Mouse (Mus musculus): ENCODE data around the gene Cnnm3. TPM values are rescaled to one million over a fixed set of nuclear protein-coding genes. Genes with fewer than 3 reads are reported as not detected.

Cnnm3 gene
- total RNA-seq, 1 experiment = 28.6 TPM

- DNase-seq (ENCODE audit: low read depth, low spot score) = no peak
- Histone ChIP-seq H3K4me1 (ENCODE audit: control insufficient read depth in 2 of 2, insufficient read depth in 2 of 2, low read length in 2 of 2, poor library complexity in 1 of 2) (peaks cover 2 to 7% of the 10 kb centered on the region in 2 experiments; a peak in 1 of 4 replicates), H3K4me3 (ENCODE audit: insufficient read depth in 1 of 2, low read depth in 1 of 2, low read length in 2 of 2, poor library complexity in 1 of 2, severe bottlenecking in 1 of 2) (no peak overlapping the region), H3K9me3 (ENCODE audit: control insufficient read depth, insufficient read depth, low read depth, low read length) (no peaks in the 10 kb centered on the region), H3K27ac (ENCODE audit: insufficient read depth, low read depth, low read length, poor library complexity, severe bottlenecking) (no peak overlapping the region), H3K9ac (ENCODE audit: insufficient read depth, low read depth, low read length, poor library complexity, severe bottlenecking) (no peak overlapping the region), H3K36me3 (ENCODE audit: control insufficient read depth, insufficient read depth, low read length, poor library complexity, severe bottlenecking) (peaks cover 22% of the 10 kb centered on the region)
- TF ChIP-seq HCFC1 (IDR thresholded peaks at IDR 0.05; ENCODE audit: borderline replicate concordance, insufficient read depth, low read length) (no peak), MAFK (IDR thresholded peaks at IDR 0.05; ENCODE audit: insufficient read depth, low read depth, low read length) (no peak), ZNF384 (IDR thresholded peaks at IDR 0.05; ENCODE audit: low read depth, low read length) (no peak), ZC3H11A (IDR thresholded peaks at IDR 0.05; ENCODE audit: borderline replicate concordance, low read depth, low read length) (no peak), CHD2 (IDR thresholded peaks at IDR 0.05; ENCODE audit: low read depth, low read length) (no peak)
- in situ Hi-C loops (cut with MboI; ENCODE audit: low sequenced_read_pairs in 2 of 2, unreplicated experiment in 2 of 2) = loop anchor here in 1 of 2 experiments (5.0 kb wide), 1 partner anchor 73 kb away; no protein-coding TSS in a partner anchor
These were observed 37.8 kb downstream of the Cnnm3 start for GRCm38 (mm10) chr1:36549491-36549890.

DNA sequence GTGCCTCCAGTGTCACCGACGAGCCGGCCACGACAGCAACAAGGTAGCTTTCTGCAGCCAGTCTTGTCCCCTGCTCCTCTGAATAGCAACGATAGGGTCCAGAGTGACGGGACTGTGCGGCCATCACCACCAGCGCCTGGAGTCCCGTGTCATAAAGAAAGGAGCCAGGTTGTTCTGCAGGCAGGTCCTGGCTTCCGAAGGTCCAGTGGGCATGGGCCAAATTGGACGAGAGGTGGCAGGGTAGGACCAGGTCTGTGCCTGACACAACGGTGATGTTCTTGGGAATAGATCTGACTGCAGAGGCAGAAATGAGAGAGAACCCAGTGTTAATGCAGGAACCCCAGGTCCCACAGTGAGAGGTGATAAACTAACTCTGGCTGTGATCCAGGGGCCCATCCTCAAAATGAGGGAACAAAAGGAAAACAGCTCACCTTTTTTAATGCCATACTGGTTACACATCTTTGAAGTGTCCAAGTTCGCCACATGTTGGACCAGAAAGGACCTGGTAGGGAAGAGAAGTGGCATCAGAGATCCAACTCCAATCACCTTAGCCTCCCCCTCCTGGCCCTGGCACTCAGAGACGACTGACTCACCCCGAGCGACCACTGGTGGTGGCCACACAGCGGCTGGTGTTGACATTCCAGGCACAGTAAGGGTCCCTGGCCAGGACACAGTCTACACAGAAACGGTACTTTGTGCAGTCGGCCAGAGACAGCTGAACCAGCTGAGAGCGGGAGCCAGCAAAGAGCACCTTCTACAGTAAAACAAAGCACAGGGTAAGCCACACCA, 38.6 kb downstream of the Cnnm3 start:
- in situ Hi-C loops (cut with MboI; ENCODE audit: low sequenced_read_pairs in 2 of 2, unreplicated experiment in 2 of 2) = no loop called here
- no peak for TF ChIP-seq ZNF384 (IDR thresholded peaks at IDR 0.05; ENCODE audit: low read depth, low read length)
- TF ChIP-seq HCFC1 (IDR thresholded peaks at IDR 0.05; ENCODE audit: borderline replicate concordance, insufficient read depth, low read length) = no peak
- no peak for TF ChIP-seq MAFK (IDR thresholded peaks at IDR 0.05; ENCODE audit: insufficient read depth, low read depth, low read length)
- no peak for TF ChIP-seq CHD2 (IDR thresholded peaks at IDR 0.05; ENCODE audit: low read depth, low read length)
- TF ChIP-seq ZC3H11A (IDR thresholded peaks at IDR 0.05; ENCODE audit: borderline replicate concordance, low read depth, low read length) = no peak
- DNase-seq (ENCODE audit: low read depth, low spot score) = no peak
- Histone ChIP-seq H3K36me3 (ENCODE audit: control insufficient read depth, insufficient read depth, low read length, poor library complexity, severe bottlenecking) (peaks cover 22% of the 10 kb centered on the region), H3K9ac (ENCODE audit: insufficient read depth, low read depth, low read length, poor library complexity, severe bottlenecking) (no peak overlapping the region), H3K9me3 (ENCODE audit: control insufficient read depth, insufficient read depth, low read depth, low read length) (no peaks in the 10 kb centered on the region), H3K27ac (ENCODE audit: insufficient read depth, low read depth, low read length, poor library complexity, severe bottlenecking) (no peak overlapping the region), H3K4me3 (ENCODE audit: insufficient read depth in 1 of 2, low read depth in 1 of 2, low read length in 2 of 2, poor library complexity in 1 of 2, severe bottlenecking in 1 of 2) (no peak overlapping the region), H3K4me1 (ENCODE audit: control insufficient read depth in 2 of 2, insufficient read depth in 2 of 2, low read length in 2 of 2, poor library complexity in 1 of 2) (peaks cover 4 to 8% of the 10 kb centered on the region in 2 experiments; a peak in 2 of 4 replicates)

DNA sequence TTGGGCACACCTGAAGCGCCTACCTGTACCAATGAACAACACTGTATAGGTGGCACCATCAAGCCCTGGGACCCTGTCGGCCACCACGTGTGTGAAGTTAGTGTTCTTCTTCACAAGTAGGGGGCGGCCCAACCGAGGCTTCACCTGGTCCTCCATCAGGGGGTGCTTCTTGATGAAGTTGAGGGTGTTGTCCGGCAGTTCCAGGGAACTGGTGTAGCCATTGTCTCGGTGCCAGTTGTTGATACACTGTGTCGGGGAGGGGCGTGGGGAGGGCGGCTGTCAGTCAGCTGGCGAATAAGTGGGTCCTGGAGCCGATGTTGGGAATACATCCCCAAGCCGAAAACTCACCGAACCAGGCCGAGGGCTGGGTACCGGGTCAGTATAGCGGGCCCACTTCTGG, 40.2 kb downstream of the Cnnm3 start:
- in situ Hi-C loops (cut with MboI; ENCODE audit: low sequenced_read_pairs in 2 of 2, unreplicated experiment in 2 of 2) = no loop called here
- H3K4me1 ChIP-seq (ENCODE audit: control insufficient read depth in 2 of 2, insufficient read depth in 2 of 2, low read length in 2 of 2, poor library complexity in 1 of 2) = peaks cover 3 to 16% of the 10 kb centered on the region in 2 experiments; a peak in 2 of 4 replicates
- DNase-seq (ENCODE audit: low read depth, low spot score) = no peak
- no peak overlapping the region for H3K27ac ChIP-seq (ENCODE audit: insufficient read depth, low read depth, low read length, poor library complexity, severe bottlenecking)
- no peak overlapping the region for H3K4me3 ChIP-seq (ENCODE audit: insufficient read depth in 1 of 2, low read depth in 1 of 2, low read length in 2 of 2, poor library complexity in 1 of 2, severe bottlenecking in 1 of 2)
- H3K9me3 ChIP-seq (ENCODE audit: control insufficient read depth, insufficient read depth, low read depth, low read length) = no peaks in the 10 kb centered on the region
- H3K36me3 ChIP-seq (ENCODE audit: control insufficient read depth, insufficient read depth, low read length, poor library complexity, severe bottlenecking) = peaks cover 22% of the 10 kb centered on the region
- TF ChIP-seq MAFK (IDR thresholded peaks at IDR 0.05; ENCODE audit: insufficient read depth, low read depth, low read length) (no peak), ZC3H11A (IDR thresholded peaks at IDR 0.05; ENCODE audit: borderline replicate concordance, low read depth, low read length) (no peak), ZNF384 (IDR thresholded peaks at IDR 0.05; ENCODE audit: low read depth, low read length) (no peak), CHD2 (IDR thresholded peaks at IDR 0.05; ENCODE audit: low read depth, low read length) (no peak), HCFC1 (IDR thresholded peaks at IDR 0.05; ENCODE audit: borderline replicate concordance, insufficient read depth, low read length) (no peak)
- H3K9ac ChIP-seq (ENCODE audit: insufficient read depth, low read depth, low read length, poor library complexity, severe bottlenecking) = no peak overlapping the region

- Histone ChIP-seq H3K9ac (ENCODE audit: insufficient read depth, low read depth, low read length, poor library complexity, severe bottlenecking) (no peak overlapping the region; the same call in 1 of the 2 replicates), H3K9me3 (ENCODE audit: control insufficient read depth, insufficient read depth, low read depth, low read length) (no peaks in the 10 kb centered on the region), H3K27ac (ENCODE audit: insufficient read depth, low read depth, low read length, poor library complexity, severe bottlenecking) (no peak overlapping the region), H3K4me1 (ENCODE audit: control insufficient read depth in 2 of 2, insufficient read depth in 2 of 2, low read length in 2 of 2, poor library complexity in 1 of 2) (peaks cover 3 to 15% of the 10 kb centered on the region in 2 experiments; a peak in 2 of 4 replicates), H3K4me3 (ENCODE audit: insufficient read depth in 1 of 2, low read depth in 1 of 2, low read length in 2 of 2, poor library complexity in 1 of 2, severe bottlenecking in 1 of 2) (no peak overlapping the region), H3K36me3 (ENCODE audit: control insufficient read depth, insufficient read depth, low read length, poor library complexity, severe bottlenecking) (peaks cover 22% of the 10 kb centered on the region)
- TF ChIP-seq MAFK (IDR thresholded peaks at IDR 0.05; ENCODE audit: insufficient read depth, low read depth, low read length) (no peak), ZC3H11A (IDR thresholded peaks at IDR 0.05; ENCODE audit: borderline replicate concordance, low read depth, low read length) (no peak), ZNF384 (IDR thresholded peaks at IDR 0.05; ENCODE audit: low read depth, low read length) (no peak), CHD2 (IDR thresholded peaks at IDR 0.05; ENCODE audit: low read depth, low read length) (no peak), HCFC1 (IDR thresholded peaks at IDR 0.05; ENCODE audit: borderline replicate concordance, insufficient read depth, low read length) (no peak)
- no peak for DNase-seq (ENCODE audit: low read depth, low spot score)
- in situ Hi-C loops (cut with MboI; ENCODE audit: low sequenced_read_pairs in 2 of 2, unreplicated experiment in 2 of 2) = no loop called here
These were observed 40.8 kb downstream of the Cnnm3 start for GRCm38 (mm10) chr1:36552506-36552905.
